Mouse (Mus musculus) liver (tissue): Measurements from ENCODE around the gene Syk.

ENCODE experiments used
- DNase-seq: peaks from one replicate; pipeline ENCODE4 v3.0.0-alpha.2; 2020; ENCODE audit warnings: mixed read lengths

Gene Syk

DNA sequence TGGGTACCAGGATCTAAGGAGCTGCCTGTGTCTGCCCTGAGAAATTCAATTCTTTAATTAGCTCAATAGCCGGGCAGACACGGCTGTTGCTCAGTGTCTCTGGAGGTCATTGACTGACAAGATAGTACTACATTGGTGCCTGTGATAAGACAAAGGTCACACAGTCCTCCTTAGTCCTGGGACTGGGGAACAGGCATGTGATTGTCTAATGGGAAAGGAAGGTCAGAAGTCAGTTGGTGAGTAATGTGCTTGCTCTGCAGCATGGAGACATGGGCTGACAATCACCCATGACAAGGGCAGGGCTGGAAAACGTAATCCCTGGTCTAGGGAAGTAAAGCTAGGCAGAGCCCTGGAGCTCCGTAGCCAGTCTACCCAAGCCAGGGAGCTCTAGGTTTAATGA is 19.8 kb downstream of the Syk start:
- no peak for DNase-seq

DNA sequence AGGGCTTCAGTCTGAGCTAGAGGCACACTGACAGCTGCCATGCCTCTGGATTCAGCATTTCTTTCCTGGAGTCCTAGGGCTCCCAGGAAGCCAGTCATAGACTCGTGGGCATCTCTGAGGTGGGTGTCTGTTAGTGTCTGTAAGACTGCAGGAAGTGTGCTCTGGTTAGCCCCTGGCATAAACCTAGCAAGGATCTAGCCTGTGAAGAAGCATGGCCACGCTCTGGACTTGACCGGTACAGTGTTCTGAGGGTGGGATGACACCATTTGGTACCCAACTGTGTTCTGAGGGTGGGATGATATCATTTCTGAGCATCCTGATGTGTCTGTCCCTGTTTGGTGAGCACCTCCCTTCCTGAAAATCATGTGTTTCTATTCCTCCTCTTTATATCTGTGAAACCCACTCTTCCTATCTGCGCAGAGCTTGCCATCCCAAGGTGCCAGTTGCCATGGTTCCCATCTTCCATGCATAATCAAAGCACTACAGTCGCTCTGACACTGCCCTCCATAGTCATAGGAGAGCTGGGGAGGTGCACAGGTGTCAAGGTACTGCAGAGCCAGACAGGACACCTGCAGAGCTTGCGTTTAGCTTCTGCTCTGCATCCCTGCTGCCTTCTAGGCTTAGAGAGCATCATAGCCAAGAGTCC is 20.9 kb downstream of the Syk start:
- DNase-seq = no peak

DNA sequence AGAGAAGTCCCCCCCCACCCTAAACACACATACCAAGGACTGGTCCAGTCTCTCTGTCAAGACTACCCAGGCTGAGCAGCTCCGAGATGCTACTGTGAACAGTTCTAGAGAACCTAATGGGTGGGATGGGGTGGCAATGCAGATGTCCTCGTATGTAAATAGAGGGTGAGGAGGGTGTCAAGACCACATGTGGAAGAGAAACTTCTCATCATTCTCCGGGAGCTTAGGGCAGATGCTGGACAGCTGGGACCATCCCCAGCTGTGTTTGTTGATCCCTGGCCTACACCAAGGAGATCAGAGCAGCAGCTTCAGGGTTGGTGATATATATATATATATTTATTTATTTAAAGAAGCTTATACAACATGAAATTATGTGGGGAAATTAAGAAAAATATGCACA is 22.0 kb downstream of the Syk start:
- DNase-seq = no peak

DNA sequence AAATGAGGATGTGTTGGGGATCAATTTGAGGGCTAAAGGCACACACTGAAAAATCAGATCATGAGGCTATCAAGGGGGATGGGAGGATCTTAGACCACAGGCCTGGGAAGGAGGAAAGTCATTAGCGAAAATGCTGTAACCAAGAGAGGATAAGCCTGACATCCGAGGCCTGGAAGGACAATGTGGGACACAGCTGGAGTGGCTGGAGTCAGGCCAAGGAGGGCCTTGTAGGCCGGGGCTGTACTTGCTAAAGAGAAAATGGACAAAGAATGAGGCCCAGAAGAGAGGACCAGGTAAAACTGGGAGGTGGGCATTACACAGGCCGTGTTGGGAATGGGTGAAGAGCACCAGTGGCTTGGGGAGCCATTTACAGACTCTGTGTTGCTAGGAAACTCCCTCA is 22.9 kb downstream of the Syk start:
- no peak for DNase-seq

DNA sequence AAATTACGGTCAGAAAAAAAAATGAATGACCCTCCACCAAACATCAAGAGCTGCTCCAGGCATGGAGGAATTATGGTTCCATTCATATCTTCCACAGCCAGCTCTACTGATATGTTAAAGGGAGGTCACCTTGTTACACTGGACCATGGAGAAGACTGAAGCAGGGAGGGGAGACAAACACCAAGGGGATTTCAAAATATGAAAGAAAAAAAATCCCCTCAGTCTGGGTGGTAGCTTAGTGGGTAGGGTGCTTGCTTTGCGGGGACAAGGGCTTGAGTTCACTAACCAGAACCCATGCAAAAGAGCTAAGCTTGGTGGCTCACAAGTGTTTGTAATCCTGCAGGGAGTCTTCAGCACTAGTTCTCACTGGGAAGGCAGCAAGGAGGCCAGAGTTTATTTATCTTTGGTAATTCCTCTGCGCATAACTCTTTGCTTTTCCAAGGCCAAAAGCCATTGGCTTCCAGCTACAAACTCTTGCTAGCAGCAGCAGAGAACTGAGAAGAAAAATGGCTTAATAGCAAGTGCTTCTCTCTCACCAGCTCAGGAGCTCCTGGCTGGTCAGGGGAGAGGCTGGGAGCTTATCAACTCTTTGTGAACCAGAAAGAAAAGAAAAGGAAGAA is 23.8 kb downstream of the Syk start:
- DNase-seq = no peak

DNA sequence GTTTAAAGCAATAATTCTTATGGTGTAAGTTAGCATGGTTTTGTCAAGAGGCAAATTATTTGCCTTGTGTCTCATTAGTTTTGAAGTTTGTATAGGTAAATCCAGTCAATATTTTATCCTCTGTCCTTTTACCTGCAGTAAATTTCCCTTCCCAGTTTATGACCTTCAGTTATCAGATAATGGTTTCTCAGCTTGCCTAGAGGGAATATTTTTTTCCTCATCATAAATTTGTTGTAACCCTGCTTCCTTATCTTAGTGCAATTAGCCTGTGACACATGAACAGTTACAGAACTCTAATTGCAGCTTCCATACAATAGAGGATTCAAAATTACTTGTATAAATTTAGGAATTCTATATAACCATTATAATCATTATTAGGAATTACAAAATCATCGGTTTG is 25.0 kb downstream of the Syk start:
- DNase-seq = no peak

DNA sequence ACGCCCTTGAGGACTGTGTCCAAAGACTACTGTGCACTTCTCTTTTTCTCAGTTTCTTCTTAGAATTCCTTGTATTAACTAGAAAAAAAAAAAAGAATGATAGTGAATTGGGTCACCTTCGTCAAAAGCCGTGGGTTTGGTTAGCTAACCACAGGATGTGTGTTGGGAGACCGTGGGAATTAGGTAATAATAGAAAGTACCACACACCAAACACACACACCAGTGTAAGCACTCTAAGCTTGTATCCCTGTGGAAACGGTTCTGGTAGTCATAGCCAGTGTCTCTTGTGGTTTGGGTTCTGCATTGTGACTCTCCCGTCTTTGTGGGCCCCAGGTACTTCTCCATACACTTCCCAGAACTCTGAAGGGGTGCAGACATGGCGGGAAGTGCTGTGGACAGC is 27.5 kb downstream of the Syk start:
- DNase-seq = no peak

DNA sequence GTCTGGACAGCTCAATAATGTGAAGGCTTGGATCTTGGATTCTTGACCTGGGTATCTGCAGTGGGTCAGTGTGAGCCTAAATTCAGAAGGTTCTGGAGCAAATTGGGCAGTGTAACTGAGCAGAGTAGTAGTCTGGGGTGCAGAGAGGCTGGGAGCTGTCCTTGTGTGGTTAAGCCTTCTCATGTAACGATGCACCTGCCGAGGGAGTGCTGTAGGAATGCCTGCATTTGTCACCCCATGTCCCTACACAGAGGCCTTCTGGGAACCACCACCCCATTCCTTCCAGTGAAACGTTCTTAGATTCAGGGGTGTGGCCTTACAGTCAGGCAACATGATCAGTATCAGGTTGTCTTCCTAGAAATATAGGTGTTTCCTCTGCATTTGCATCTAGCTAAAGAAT is 30.3 kb downstream of the Syk start:
- no peak for DNase-seq

DNA sequence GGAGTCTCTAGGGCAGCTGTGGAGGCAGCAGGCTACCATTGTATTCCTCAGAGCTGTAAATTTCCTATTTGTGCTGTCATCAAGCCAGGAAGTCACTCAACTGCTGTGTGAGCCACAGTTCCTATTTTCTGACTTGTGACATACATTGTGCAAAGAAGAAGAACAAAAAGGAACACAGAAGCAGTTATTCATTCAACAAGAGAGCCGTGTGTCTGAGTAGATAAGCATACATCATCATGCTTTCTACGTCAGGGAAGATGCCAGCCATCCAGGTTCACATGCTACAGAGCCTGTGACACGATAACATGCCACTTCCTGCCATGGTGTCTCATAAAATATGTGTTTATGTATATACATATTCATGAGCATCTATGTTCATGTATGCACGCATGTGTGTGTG is 32.1 kb downstream of the Syk start:
- no peak for DNase-seq

DNA sequence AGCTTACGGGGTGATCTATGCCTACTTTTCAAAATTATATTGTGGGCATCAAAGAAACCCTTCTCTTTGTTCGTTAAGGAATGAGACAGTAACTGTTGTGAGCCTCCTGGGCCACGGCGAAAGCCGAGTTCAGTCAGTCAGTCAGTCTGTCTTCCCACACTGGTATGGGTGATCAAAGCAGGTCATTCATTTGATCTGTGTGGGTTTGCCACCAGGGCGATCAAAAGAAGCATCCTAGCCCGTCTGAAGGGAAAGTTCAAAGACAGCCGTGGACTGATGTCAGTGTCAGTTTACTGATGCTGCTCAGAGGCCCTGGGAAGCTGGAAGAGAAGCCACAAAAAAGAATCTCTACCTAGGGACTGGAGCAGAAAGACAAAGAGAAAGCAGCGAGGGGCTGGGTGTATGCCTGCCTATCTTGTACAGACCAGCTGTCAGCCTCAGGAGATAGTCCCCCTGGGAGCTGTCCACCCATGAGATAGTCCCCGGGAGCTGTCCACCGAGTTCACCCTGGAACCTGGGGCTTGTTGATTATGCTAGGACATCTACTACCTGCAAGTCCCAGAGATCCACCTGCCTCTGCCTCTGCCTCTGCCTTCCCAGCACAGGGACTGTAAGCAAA is 34.2 kb downstream of the Syk start:
- peak; percentile 52 for DNase-seq

DNA sequence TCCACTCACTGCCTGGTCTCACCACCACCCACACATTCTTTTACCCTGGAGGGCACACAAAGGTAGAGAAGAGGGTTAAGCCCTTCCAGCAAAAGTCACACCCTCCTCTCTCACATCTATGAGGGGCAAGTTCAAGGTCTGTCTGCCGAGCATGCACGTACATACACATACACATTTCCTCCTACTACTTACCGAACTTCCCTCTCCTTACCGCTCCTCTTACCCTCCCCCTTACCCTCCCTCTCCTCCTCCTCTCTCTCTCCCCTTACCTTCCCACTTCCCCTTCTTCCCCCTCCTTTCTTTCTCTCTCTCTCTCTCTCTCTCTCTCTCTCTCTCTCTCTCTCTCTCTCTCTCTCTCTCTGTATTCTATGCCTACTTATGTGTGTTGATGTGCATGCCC is 35.6 kb downstream of the Syk start:
- DNase-seq = no peak

DNA sequence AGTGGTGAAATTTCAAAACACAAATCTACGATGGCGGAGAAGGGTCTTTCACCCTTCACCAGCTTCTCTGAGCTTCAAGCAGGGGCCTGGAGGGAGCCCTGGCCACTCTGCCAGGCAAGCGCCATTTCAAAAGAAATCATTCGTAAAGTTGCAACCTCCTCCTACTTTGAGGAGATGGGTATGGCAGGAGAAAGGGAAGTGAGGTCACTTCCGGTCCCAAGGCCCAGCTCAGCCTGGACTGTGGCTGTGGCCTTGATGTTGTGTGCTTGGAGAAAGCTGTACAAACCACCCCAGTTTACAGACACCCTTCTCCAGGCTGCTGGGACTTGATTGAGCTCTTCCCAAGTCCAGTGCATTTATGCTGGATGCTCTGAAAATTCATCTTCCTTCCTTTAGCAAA is 36.5 kb downstream of the Syk start:
- no peak for DNase-seq

DNA sequence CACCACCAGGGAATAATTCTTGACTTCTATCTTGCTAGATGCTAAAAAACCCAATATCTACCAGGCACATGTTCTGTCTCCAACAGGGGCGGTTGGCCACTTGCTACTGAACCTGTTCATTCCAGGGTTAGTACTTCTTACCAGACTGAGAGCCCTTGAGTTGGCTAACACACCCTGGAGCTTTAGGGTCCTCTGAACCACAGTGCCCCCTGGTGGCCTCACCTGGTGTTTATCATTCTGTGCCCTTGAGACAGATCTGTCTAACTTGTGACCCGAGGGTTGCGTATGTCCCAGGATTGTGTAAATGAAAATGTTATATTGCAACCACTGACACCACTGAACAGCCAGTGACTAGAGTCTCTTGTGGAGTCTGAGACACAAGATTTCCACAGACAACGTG is 41.1 kb downstream of the Syk start:
- peak; percentile 71 for DNase-seq

DNA sequence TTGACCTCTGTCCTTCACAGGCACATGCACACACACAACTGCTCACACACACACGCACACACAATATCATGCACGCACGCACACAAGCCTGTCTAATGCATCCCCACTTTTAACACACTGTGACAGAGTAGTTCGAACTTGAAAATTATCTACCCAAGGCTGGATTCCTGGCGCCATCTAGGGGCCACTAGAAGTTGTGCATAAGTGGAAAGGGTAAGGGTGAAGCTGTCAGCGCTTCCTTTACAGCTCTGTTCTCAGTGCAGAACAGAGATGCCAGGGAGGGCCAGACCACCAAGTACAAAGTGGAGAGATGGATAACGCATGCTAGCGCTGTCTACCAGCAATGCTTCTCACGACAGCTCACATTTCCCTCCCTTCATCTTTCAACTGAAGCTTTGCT is 45.6 kb downstream of the Syk start:
- peak; percentile 40 for DNase-seq

DNA sequence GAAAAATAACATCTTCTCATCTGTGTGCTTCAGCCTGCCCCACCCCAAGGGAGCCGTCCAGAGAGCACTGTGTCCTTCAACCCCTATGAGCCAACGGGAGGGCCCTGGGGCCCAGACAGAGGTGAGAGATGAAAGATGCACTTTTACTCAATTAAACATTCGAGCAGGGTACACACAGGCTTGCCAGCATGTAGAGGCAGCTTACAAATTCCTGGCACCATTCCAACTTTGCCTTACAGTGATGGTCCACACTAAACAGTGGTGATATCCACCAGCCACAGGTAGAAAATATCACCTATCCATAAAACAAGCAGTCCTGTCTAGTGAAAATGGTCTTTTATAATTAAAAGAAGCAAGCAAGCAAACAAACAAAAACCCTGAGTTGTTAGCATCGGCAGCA is 48.7 kb downstream of the Syk start:
- DNase-seq = no peak

DNA sequence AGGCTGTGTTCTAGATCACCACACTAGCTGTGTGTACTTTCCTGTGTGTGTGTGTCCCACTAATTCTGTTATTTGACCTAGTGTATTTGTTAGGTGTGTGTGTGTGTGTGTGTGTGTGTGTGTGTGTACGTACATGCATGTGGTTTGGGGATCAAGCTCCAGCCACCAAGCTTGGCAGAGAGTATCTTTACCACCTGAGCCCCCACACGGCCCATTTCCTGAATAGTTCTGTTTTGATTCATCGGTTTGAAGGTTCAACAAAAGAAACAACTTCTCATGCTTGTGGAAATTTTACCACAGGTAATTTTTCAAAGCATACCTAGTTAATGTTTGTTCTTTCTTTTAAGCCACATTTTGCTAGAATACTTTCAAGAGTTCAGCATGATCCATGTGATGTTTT is 52.5 kb downstream of the Syk start:
- DNase-seq = no peak

DNA sequence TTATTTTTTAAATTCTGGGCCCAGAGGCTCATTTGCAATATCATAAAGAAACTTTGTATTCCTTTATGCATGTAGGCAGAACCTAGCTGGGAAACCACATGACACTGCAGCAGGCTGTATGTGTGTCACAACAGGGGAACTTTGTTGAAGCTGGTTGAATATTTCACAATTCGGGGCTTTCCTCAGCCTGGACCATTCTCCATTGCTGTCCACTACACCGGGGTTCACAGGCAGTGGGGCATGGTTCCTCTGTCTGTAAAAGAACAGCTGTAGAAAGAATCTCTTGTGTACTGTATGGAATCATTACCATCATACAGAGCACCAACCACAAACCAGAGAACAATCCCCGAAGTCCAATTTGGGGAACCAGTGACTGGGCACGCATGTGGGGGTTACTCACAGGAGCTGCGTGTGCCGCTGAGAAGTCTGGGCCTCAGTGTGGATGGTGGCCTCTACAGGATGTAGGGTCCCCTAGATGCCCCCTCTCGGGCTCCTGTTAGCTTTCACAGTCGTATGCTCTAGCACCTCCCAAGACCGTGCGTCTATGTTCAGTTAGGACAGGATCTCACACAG is 53.3 kb downstream of the Syk start:
- DNase-seq = no peak

DNA sequence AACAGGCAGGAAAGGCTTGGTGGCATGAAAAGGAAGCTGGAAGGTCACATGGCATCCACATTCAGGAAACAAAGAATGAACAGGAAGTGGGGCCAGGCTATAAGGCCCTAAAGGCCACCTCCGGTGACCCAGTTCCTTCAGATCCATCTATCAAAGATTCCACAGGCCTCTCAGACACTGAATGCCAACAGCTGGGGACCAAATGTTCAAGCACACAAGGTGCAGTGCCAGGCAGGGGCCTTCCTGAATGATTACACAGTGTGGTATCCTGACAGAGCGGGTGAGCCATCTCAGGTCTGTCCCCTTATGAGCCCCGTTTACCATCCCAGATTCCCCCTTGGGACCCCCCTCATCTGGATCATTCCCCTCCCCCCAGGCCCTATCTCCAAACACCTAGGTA is 63.6 kb downstream of the Syk start:
- no peak for DNase-seq

DNA sequence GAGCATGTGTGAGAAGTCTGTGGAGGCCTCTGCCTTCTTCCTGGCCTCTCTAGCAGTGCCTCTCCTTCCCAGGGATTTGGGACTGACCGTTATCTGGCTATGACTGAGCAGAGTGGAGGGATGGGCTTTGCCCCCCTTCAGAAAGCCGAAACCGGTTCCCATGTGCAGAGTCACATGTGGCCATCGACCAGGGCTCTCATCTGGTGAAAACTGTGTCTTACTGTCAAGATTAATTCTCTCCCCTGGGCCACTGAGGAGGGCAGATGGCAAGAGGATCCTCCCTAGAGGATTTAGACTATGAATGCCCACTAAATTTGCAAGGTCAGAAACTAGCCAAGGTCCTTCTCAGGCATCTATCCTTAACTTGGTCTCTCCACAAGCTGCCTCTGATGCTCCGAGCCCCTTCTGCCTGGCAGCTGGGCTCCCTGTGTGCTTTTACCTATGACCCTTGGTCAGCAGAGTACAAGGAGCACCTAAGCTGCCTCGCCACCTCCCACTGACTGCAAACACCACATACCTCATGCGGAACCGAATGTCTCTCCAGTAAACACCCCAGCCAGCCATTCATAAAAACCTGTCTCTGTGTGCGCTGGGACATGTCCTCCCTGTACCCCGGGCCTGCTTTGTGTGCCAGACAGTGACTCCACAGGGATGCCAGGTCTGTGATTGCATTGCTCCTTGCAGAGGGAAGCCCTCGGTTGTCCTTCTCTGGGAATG is 65.2 kb downstream of the Syk start:
- DNase-seq = no peak

DNA sequence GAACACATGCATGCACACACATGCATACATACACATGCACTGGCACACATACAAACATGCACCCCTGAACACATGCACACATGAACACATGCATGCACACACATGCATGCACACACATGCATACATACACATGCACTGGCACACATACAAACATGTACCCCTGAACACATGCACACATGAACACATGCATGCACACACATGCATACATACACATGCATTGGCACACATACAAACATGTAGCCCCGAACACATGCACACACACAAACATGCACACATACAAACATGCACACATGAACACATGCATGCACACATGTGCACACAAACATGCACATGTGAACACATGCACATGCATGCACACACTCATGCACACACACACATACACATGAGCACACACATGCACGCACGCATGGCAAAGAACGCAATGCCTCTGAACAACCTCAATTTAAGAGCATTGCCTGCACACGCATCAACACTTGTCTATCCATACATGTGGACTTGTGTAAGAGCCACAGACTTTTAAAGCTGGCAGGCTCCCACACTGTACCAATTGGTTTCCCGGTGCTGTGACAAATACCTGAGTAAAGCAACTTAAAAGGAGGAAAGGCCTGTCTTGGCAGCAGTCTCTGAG is 66.9 kb downstream of the Syk start:
- DNase-seq = no peak

DNA sequence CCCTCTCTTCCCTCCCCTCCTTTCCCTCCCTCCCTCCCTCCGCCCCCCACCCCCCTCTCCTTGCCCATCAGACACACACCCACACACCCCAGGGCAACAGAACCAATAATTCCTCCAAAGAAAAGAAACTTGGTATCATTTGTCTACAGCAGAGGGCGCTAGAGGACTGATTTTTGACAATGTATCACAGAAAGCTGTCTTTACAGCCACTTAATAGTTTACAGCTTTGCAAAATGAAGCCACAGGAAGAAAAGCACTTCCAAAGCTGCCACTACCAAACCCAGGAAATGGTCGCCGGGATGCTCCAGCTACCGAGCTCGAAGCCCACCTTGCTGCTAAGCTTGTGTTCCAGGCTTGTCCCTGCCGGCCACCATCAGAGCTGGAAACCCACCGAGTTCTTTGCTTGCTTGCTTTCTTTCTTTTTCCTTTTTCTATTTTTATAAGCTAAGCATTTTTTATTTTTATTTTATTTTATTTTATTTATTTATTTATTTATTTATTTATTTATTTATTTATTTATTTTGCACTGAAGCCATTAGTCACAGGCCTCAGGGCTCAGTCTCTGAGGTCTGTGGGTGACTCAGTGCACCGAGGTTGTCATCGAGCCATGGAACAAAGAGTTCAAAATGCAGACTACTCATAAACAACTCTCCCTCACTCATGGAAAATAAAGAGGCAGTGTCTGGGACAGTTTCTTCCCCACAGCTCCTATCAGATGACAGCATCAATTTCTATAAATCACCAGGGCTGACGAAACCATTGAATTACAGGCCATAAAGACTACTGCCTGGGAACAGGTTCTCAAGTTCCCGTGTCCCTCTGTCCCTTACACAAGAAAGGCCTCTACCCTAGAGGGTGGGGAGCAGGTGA is 68.6 kb downstream of the Syk start:
- no peak for DNase-seq

DNA sequence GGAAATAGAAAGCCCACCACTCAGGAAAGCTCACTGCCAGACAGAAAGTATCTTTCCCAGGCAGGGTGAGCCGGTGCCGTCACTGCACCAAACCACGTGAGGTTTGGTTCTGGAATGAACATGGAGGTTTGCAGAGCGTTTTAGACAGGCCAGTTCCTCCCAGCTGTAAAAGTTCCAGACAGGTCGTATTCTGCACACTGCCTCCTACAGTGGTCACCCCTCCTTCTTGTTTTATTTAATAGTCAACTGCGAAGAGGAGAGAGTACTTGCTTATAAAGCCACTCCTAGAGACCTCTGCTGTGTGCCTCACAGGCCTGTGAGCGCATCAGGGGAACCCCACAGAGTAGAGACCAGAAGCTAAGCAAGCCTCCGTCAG is 69.3 kb downstream of the Syk start:
- DNase-seq = no peak
